Mouse (Mus musculus) liver, postnatal 0 days (tissue): Measurements from ENCODE around the gene Fgfr3. TPM values are rescaled to one million over a fixed set of nuclear protein-coding genes. Genes with fewer than 3 reads are reported as not detected.
A peak's percentile ranks its signal among the peaks of the same experiment; 100 is the strongest.

Source experiments
- ATAC-seq: fragments of 200-750 bp; cut with Nextera tagmentation; 2 replicates; pipeline ENCODE4 v1.8.0; 2017; ENCODE audit warnings: mild to moderate bottlenecking, moderate library complexity
- DNase-seq: peaks from one replicate; pipeline ENCODE4 v3.0.0-alpha.2; 2016
- H3K27ac ChIP-seq: fragments of 300-500 bp; sonication (generic); 2 replicates; pipeline ENCODE4 v1.5.1; 2014; ENCODE audit warnings: antibody characterized with exemption, moderate library complexity, mild to moderate bottlenecking, low read depth
- H3K27me3 ChIP-seq: fragments of 300-500 bp; sonication (generic); 2 replicates; pipeline ENCODE4 v1.6.1; 2014; ENCODE audit warnings: low read length, control low read depth, mixed read lengths; ENCODE audit not compliant: insufficient read depth
- H3K36me3 ChIP-seq: fragments of 300-500 bp; sonication (generic); replicated peaks from 2 replicates; pipeline ENCODE4 v1.6.1; 2014; ENCODE audit warnings: mild to moderate bottlenecking, control low read depth, low read length, moderate library complexity, mixed read lengths; ENCODE audit not compliant: insufficient read depth
- H3K4me1 ChIP-seq: fragments of 300-500 bp; sonication (generic); 2 replicates; pipeline ENCODE4 v1.6.1; 2014; ENCODE audit warnings: antibody characterized with exemption, mild to moderate bottlenecking, control low read depth; ENCODE audit not compliant: insufficient read depth
- H3K4me2 ChIP-seq: fragments of 300-500 bp; sonication (generic); 2 replicates; pipeline ENCODE4 v1.6.1; 2014; ENCODE audit warnings: low read depth, mild to moderate bottlenecking, low read length, moderate library complexity, mixed read lengths
- H3K4me3 ChIP-seq: fragments of 300-500 bp; sonication (generic); 2 replicates; pipeline ENCODE4 v1.5.1; 2014; ENCODE audit warnings: low read depth, low read length
- H3K9ac ChIP-seq: fragments of 300-500 bp; sonication (generic); replicated peaks from 2 replicates; pipeline ENCODE4 v1.6.1; 2014; ENCODE audit warnings: mild to moderate bottlenecking, moderate library complexity
- H3K9me3 ChIP-seq: fragments of 300-500 bp; sonication (generic); 2 replicates; pipeline ENCODE4 v1.6.1; 2016; ENCODE audit warnings: mild to moderate bottlenecking, control low read depth, low read length, mixed read lengths
- CTCF ChIP-seq: sonication (generic); IDR thresholded peaks from 2 replicates; pipeline ENCODE4 v1.5.1; 2016; ENCODE audit warnings: antibody characterized with exemption, low read depth
- EP300 ChIP-seq: IDR thresholded peaks from 2 replicates; pipeline ENCODE4 v1.6.1; 2016; ENCODE audit warnings: antibody characterized with exemption, low read depth, mild to moderate bottlenecking
- WGBS: fragments of 180-500 bp; shearing (Covaris S2); extraction: QIAGEN DNeasy Blood & Tissue Kit; methylation state at CpG from one replicate; pipeline ENCODE4 v1.1.7; 2014; ENCODE audit not compliant: insufficient replicate concordance; 5-methylcytosine and 5-hydroxymethylcytosine counted together
- polyA plus RNA-seq: library from polyadenylated mRNA; unstranded; fragments of >200 nt; fragmentation: Nextera tagmentation; extraction: Ambion mirVana; gene quantifications from 2 replicates; pipeline ENCODE4 v1.2.1, GENCODE M21; 2015

Fgfr3 gene
- polyA plus RNA-seq, 1 experiment from 2014 or later: 1.3 TPM

- Histone ChIP-seq H3K27me3 (no peaks in the 10 kb centered on the region), H3K9me3 (no peaks in the 10 kb centered on the region), H3K36me3 (no peaks in the 10 kb centered on the region), H3K4me2 (no peak overlapping the region), H3K9ac (no peak overlapping the region), H3K4me1 (peaks cover 18% of the 10 kb centered on the region), H3K27ac (no peak overlapping the region), H3K4me3 (no peak overlapping the region)
- DNase-seq (no peak), ATAC-seq (no peak)
- TF ChIP-seq EP300 (no peak), CTCF (no peak)
- WGBS: 57% methylated on average over 11 of the region's 11 CpGs
Observed at GRCm38 (mm10) chr5:33704945-33705611, 16.4 kb upstream of the Fgfr3 start.

DNA sequence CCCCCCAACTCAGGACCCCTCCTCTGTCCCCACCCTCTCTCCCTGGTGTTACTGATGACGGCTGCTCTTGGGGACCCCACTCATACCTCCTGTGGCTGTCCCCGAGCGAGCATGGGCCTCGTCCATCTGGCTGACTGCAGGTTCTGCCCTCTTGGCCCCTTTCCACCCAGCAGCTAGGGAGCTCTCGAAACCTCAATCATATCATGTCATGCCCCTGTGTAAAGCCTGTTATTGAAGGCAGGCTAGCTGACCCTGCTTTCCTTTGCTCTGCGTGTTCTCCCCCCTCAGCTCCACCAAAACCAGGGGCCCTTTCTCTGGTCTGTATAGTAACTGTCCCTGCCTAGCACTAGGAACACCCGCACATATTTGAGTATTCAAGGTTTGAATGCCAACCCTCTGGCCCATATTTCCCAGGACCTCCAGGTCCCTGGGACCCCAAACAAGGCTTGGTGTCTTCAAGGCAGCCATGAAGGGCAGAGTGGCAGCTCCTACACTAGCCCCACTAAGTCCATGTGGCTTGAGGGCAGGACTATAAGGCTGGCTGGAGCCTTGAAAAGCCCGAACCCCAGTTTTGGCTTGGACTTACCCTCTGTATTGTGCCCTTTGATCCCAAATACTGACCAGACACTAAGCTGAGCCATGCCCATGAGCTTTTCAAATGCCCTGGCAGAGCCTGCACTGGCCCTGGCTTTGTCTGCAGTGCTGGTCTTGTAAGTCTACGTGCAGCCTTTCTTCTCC is 15.7 kb upstream of the Fgfr3 start:
- Histone ChIP-seq H3K27ac (no peak overlapping the region), H3K9ac (no peak overlapping the region), H3K4me3 (no peak overlapping the region), H3K27me3 (no peaks in the 10 kb centered on the region), H3K4me1 (peaks cover 15% of the 10 kb centered on the region), H3K4me2 (no peak overlapping the region), H3K36me3 (no peaks in the 10 kb centered on the region), H3K9me3 (no peaks in the 10 kb centered on the region)
- WGBS: 51% methylated on average over 9 of the region's 9 CpGs
- DNase-seq (no peak), ATAC-seq (no peak)
- no peak for TF ChIP-seq CTCF
- no peak for TF ChIP-seq EP300

GRCm38 (mm10) chr5:33706350-33706629 is 15.2 kb upstream of the Fgfr3 start:
- TF ChIP-seq CTCF (no peak), EP300 (no peak)
- Histone ChIP-seq H3K27me3 (no peaks in the 10 kb centered on the region), H3K4me2 (no peak overlapping the region), H3K9me3 (no peaks in the 10 kb centered on the region), H3K4me1 (peaks cover 15% of the 10 kb centered on the region), H3K4me3 (no peak overlapping the region), H3K27ac (no peak overlapping the region), H3K36me3 (no peaks in the 10 kb centered on the region), H3K9ac (no peak overlapping the region)
- ATAC-seq: 0 out of 2 replicates have a peak, but pooled peaks have one; percentile 13
- WGBS: 68% methylated on average over 1 of the region's 1 CpGs
- no peak for DNase-seq

DNA sequence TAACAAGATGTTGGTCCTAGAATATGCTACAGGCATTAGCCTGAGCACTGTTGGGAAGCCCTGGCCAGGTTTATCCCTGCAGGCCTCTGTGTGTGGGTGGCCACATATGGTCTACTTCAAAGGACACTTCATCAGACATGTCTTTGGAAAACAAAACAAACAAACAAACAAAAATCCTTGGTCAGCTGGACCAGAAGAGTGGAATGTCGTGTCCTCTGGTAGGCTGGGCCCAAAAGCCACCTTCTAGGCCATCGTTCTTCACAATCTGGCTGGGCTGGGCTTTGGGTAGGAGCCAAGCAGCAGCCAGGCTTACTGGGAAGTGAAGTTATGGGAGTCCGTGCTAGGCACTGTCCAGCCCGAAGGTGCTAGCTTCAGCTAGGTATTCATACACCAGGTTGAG is 14.3 kb upstream of the Fgfr3 start:
- H3K4me3 ChIP-seq: no peak overlapping the region
- TF ChIP-seq EP300: no peak
- TF ChIP-seq CTCF: no peak
- no peaks in the 10 kb centered on the region for H3K9me3 ChIP-seq
- ATAC-seq: no peak
- no peaks in the 10 kb centered on the region for H3K27me3 ChIP-seq
- no peak overlapping the region for H3K9ac ChIP-seq
- H3K4me1 ChIP-seq: peaks cover 15% of the 10 kb centered on the region
- no peak for DNase-seq
- no peak overlapping the region for H3K4me2 ChIP-seq
- no peaks in the 10 kb centered on the region for H3K36me3 ChIP-seq
- WGBS: 59% methylated on average over 4 of the region's 4 CpGs
- no peak overlapping the region for H3K27ac ChIP-seq

DNA sequence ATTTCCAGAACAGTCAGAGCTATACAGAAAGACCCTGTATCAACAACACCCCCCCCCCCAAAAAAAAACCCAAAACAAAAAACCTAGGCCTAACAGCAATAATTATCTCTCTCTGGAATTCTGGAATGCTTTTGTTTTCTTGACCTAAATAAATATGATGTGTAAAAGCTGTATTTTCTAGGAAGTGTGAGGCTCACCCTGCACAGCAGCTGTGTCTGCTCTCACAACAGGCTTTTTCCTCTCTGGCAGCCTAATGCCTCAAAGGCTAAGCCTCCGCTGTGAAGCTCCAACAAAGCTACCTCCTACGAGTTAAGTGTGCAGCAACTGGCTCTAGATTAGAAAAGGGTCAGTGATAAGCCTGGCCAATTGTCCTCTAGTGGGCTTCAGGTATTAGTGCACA is 12.4 kb upstream of the Fgfr3 start:
- WGBS: 71% methylated on average over 2 of the region's 2 CpGs

GRCm38 (mm10) chr5:33712550-33712949 is 8.9 kb upstream of the Fgfr3 start:
- Histone ChIP-seq H3K9ac (no peak overlapping the region), H3K36me3 (no peaks in the 10 kb centered on the region), H3K4me3 (no peak overlapping the region), H3K4me2 (no peak overlapping the region), H3K9me3 (no peaks in the 10 kb centered on the region), H3K27me3 (no peaks in the 10 kb centered on the region), H3K4me1 (no peaks in the 10 kb centered on the region), H3K27ac (no peak overlapping the region)
- DNase-seq (no peak), ATAC-seq (no peak)
- TF ChIP-seq CTCF (no peak), EP300 (no peak)
- 72% methylated on average over 2 of the region's 2 CpGs for WGBS

More for the DNA sequence above, 12.4 kb upstream of the Fgfr3 start:
- H3K27ac ChIP-seq: no peak overlapping the region
- H3K9ac ChIP-seq: no peak overlapping the region
- H3K4me3 ChIP-seq: no peak overlapping the region
- H3K4me2 ChIP-seq: no peak overlapping the region
- H3K9me3 ChIP-seq: no peaks in the 10 kb centered on the region
- no peaks in the 10 kb centered on the region for H3K27me3 ChIP-seq
- no peaks in the 10 kb centered on the region for H3K36me3 ChIP-seq
- DNase-seq: no peak
- peaks cover 12% of the 10 kb centered on the region for H3K4me1 ChIP-seq
- ATAC-seq: no peak
- TF ChIP-seq EP300 (no peak), CTCF (no peak)
